Mouse (Mus musculus): ENCODE results near the gene Cdc42ep2. TPM values are rescaled to one million over a fixed set of nuclear protein-coding genes. Genes with fewer than 3 reads are reported as not detected.
"Not testable (repeated sequence)": the region's sequence is repeated elsewhere in the genome, so short reads cannot be mapped to it uniquely, and the experiment has no call there.

Cdc42ep2 gene
- polyA plus RNA-seq, 1 experiment from 2014 or later, result 3.9 TPM

GRCm38 (mm10) chr19:5892262-5892661 is 32.4 kb downstream of the Cdc42ep2 start:
- 96% methylated on average over 7 of the region's 7 CpGs for WGBS
- no peak overlapping the region for H3K9ac ChIP-seq (ENCODE audit: low read length)
- H3K4me2 ChIP-seq (ENCODE audit: low read depth), result no peak overlapping the region
- no peak overlapping the region for H3K27ac ChIP-seq (ENCODE audit: low read depth, low read length)
- no peaks in the 10 kb centered on the region for H3K9me3 ChIP-seq (ENCODE audit: control insufficient read depth, low read length)
- peaks cover 4% of the 10 kb centered on the region for H3K36me3 ChIP-seq (ENCODE audit: control insufficient read depth, insufficient read depth, low read length)
- DNase-seq (ENCODE audit: low spot score) (no peak), ATAC-seq (ENCODE audit: insufficient read depth, low FRiP score, low TSS enrichment) (no peak)
- no peaks in the 10 kb centered on the region for H3K27me3 ChIP-seq (ENCODE audit: control insufficient read depth, insufficient read depth, low read length)
- peak overlapping the region; percentile 2; the same call in 1 of the 2 replicates for H3K4me3 ChIP-seq (ENCODE audit: low read depth, low read length)
- peaks cover 12% of the 10 kb centered on the region; the same call in 1 of the 2 replicates for H3K4me1 ChIP-seq (ENCODE audit: control insufficient read depth, insufficient read depth, low read length)

DNA sequence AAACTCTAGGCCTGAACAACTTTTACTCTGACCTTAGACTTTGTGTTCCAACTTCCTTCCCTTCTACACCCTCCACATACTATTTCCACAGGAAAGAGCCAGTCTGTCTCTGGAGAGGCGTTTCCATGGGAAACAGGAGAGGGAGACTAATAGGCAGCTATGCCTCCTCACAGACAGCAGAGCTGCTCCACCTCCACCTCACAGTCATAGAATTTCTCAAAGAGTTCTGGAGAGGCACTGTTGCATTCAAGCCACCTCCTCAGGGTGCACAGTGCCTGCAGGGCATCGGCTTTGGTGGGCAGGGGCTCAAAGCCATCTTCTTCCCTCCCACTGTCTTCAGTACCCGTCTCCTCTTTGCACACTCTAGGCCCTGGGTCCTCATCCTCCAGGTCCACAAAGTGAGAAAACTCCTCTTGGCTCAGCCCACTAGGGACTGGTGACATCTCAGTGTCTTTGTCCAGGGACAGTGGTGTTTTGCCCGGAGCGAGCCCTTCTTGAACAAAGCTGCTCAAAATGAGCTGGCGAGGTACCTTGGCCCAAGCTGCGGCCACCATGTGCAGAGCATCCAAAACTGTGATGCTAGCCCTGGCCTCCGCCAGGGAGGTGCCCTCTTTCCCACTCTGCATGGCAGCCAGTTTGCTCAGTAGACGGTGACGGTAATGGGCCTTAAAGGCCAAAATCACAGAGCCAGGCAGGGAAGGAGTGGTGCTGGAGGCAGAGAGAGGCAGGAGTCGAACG is 32.9 kb downstream of the Cdc42ep2 start:
- no peak overlapping the region for H3K4me3 ChIP-seq (ENCODE audit: low read depth, low read length)
- no peak for ATAC-seq (ENCODE audit: insufficient read depth, low FRiP score, low TSS enrichment)
- peaks cover 12% of the 10 kb centered on the region; the same call in 1 of the 2 replicates for H3K4me1 ChIP-seq (ENCODE audit: control insufficient read depth, insufficient read depth, low read length)
- H3K9ac ChIP-seq (ENCODE audit: low read length), result no peak overlapping the region
- H3K27ac ChIP-seq (ENCODE audit: low read depth, low read length), result no peak overlapping the region
- H3K4me2 ChIP-seq (ENCODE audit: low read depth), result no peak overlapping the region
- no peaks in the 10 kb centered on the region for H3K27me3 ChIP-seq (ENCODE audit: control insufficient read depth, insufficient read depth, low read length)
- DNase-seq (ENCODE audit: low spot score), result no peak
- WGBS, result 91% methylated on average over 12 of the region's 12 CpGs
- peaks cover 3% of the 10 kb centered on the region for H3K36me3 ChIP-seq (ENCODE audit: control insufficient read depth, insufficient read depth, low read length)
- H3K9me3 ChIP-seq (ENCODE audit: control insufficient read depth, low read length), result no peaks in the 10 kb centered on the region

- Histone ChIP-seq H3K9me3 (ENCODE audit: control insufficient read depth, low read length) (no peaks in the 10 kb centered on the region), H3K27me3 (ENCODE audit: control insufficient read depth, insufficient read depth, low read length) (no peaks in the 10 kb centered on the region), H3K4me1 (ENCODE audit: control insufficient read depth, insufficient read depth, low read length) (peaks cover 9% of the 10 kb centered on the region; the same call in 1 of the 2 replicates), H3K36me3 (ENCODE audit: control insufficient read depth, insufficient read depth, low read length) (no peaks in the 10 kb centered on the region; the same call in 1 of the 2 replicates), H3K9ac (ENCODE audit: low read length) (no peak overlapping the region), H3K27ac (ENCODE audit: low read depth, low read length) (no peak overlapping the region), H3K4me3 (ENCODE audit: low read depth, low read length) (no peak overlapping the region), H3K4me2 (ENCODE audit: low read depth) (no peak overlapping the region)
- ATAC-seq (ENCODE audit: insufficient read depth, low FRiP score, low TSS enrichment) (no peak), DNase-seq (ENCODE audit: low spot score) (no peak)
- WGBS, result 77% methylated on average over 4 of the region's 4 CpGs
Observed at GRCm38 (mm10) chr19:5889211-5889610, 35.4 kb downstream of the Cdc42ep2 start.

GRCm38 (mm10) chr19:5887234-5887815 is 37.3 kb downstream of the Cdc42ep2 start:
- Histone ChIP-seq H3K9ac (ENCODE audit: low read length) (no peak overlapping the region), H3K4me3 (ENCODE audit: low read depth, low read length) (no peak overlapping the region), H3K9me3 (ENCODE audit: control insufficient read depth, low read length) (no peaks in the 10 kb centered on the region), H3K27ac (ENCODE audit: low read depth, low read length) (no peak overlapping the region), H3K36me3 (ENCODE audit: control insufficient read depth, insufficient read depth, low read length) (no peaks in the 10 kb centered on the region; the same call in 1 of the 2 replicates), H3K4me1 (ENCODE audit: control insufficient read depth, insufficient read depth, low read length) (no peaks in the 10 kb centered on the region), H3K27me3 (ENCODE audit: control insufficient read depth, insufficient read depth, low read length) (no peaks in the 10 kb centered on the region), H3K4me2 (ENCODE audit: low read depth) (no peak overlapping the region)
- 89% methylated on average over 3 of the region's 3 CpGs for WGBS
- DNase-seq (ENCODE audit: low spot score), result no peak
- no peak for ATAC-seq (ENCODE audit: insufficient read depth, low FRiP score, low TSS enrichment)

DNA sequence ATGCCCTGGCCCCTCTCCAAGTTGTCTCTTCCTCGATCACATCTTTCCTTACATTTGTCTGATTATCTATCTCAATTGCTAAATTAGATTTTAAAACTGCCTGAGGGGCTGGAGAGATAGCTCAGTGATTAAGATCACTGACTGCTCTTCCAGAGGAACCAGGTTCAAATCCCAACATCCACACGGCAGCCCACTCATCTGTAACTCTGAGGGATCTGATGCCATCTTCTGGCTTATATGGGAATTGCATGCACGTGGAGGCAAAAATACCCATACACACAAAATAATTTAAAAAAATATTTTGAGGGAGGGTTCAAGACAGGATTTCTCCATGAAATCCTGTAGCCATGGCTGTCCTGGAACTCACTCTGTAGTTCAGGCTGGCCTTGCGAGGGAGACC is 38.8 kb downstream of the Cdc42ep2 start:
- Histone ChIP-seq H3K9ac (ENCODE audit: low read length) (no peak overlapping the region), H3K27me3 (ENCODE audit: control insufficient read depth, insufficient read depth, low read length) (no peaks in the 10 kb centered on the region), H3K36me3 (ENCODE audit: control insufficient read depth, insufficient read depth, low read length) (no peaks in the 10 kb centered on the region), H3K4me1 (ENCODE audit: control insufficient read depth, insufficient read depth, low read length) (no peaks in the 10 kb centered on the region), H3K27ac (ENCODE audit: low read depth, low read length) (no peak overlapping the region), H3K4me3 (ENCODE audit: low read depth, low read length) (no peak overlapping the region), H3K9me3 (ENCODE audit: control insufficient read depth, low read length) (no peaks in the 10 kb centered on the region), H3K4me2 (ENCODE audit: low read depth) (no peak overlapping the region)
- WGBS, result 61% methylated on average over 4 of the region's 4 CpGs
- ATAC-seq (ENCODE audit: insufficient read depth, low FRiP score, low TSS enrichment) (no peak), DNase-seq (ENCODE audit: low spot score) (no peak)

DNA sequence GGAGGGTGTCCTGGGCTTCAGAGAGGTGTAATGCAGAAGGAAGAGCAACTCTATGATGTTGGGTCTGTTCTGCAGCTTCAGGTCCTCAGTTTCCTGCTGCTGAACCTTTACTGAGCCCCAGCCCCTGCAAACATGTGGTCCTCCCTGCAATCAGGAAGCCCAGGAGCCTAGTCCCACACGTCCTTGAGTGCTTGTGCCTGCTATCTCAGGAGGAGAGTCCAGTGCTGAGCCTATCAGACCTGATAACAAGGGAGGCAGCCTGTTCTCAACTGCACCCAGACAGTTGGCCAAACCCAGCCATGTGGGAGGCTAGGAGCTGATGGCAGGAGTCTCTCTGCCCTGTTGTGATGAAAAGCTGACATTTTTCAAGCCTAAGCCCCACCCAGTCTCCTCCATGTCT is 40.7 kb downstream of the Cdc42ep2 start:
- no peak overlapping the region for H3K4me3 ChIP-seq (ENCODE audit: low read depth, low read length)

DNA sequence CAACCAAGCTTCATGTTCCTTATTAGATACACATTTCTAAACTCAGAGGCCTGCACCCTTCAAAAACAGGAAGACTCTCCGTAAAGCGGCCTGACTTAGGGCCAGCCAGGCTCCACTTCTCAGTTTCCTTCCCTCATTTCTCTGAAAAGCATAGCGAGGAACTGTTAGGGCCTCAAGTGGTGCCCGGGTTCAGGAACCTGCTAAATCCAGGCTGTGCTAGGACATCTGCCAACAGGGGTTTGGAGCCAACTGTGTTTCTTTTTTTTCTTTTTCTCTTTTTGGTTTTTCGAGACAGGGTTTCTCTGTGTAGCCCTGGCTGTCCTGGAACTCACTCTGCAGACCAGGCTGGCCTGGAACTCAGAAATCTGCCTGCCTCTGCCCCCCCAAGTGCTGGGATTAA is 42.5 kb downstream of the Cdc42ep2 start:
- not testable (repeated sequence) for H3K4me1 ChIP-seq (ENCODE audit: control insufficient read depth, insufficient read depth, low read length); H3K9ac ChIP-seq (ENCODE audit: low read length); H3K36me3 ChIP-seq (ENCODE audit: control insufficient read depth, insufficient read depth, low read length); H3K27ac ChIP-seq (ENCODE audit: low read depth, low read length); H3K4me2 ChIP-seq (ENCODE audit: low read depth); H3K27me3 ChIP-seq (ENCODE audit: control insufficient read depth, insufficient read depth, low read length); H3K4me3 ChIP-seq (ENCODE audit: low read depth, low read length); H3K9me3 ChIP-seq (ENCODE audit: control insufficient read depth, low read length); DNase-seq (ENCODE audit: low spot score); ATAC-seq (ENCODE audit: insufficient read depth, low FRiP score, low TSS enrichment)
- 88% methylated on average over 5 of the region's 5 CpGs for WGBS

More for the DNA sequence above, 40.7 kb downstream of the Cdc42ep2 start:
- Histone ChIP-seq H3K4me2 (ENCODE audit: low read depth) (no peak overlapping the region), H3K9me3 (ENCODE audit: control insufficient read depth, low read length) (no peaks in the 10 kb centered on the region), H3K9ac (ENCODE audit: low read length) (no peak overlapping the region), H3K27ac (ENCODE audit: low read depth, low read length) (no peak overlapping the region), H3K4me1 (ENCODE audit: control insufficient read depth, insufficient read depth, low read length) (no peaks in the 10 kb centered on the region), H3K27me3 (ENCODE audit: control insufficient read depth, insufficient read depth, low read length) (no peaks in the 10 kb centered on the region), H3K36me3 (ENCODE audit: control insufficient read depth, insufficient read depth, low read length) (no peaks in the 10 kb centered on the region)
- ATAC-seq (ENCODE audit: insufficient read depth, low FRiP score, low TSS enrichment) (no peak), DNase-seq (ENCODE audit: low spot score) (no peak)
- WGBS, result 82% methylated on average over 1 of the region's 1 CpGs

- Histone ChIP-seq H3K9ac (ENCODE audit: low read length) (no peak overlapping the region), H3K27ac (ENCODE audit: low read depth, low read length) (no peak overlapping the region), H3K4me1 (ENCODE audit: control insufficient read depth, insufficient read depth, low read length) (no peaks in the 10 kb centered on the region), H3K9me3 (ENCODE audit: control insufficient read depth, low read length) (no peaks in the 10 kb centered on the region), H3K4me2 (ENCODE audit: low read depth) (no peak overlapping the region), H3K4me3 (ENCODE audit: low read depth, low read length) (no peak overlapping the region), H3K27me3 (ENCODE audit: control insufficient read depth, insufficient read depth, low read length) (no peaks in the 10 kb centered on the region), H3K36me3 (ENCODE audit: control insufficient read depth, insufficient read depth, low read length) (no peaks in the 10 kb centered on the region)
- ATAC-seq (ENCODE audit: insufficient read depth, low FRiP score, low TSS enrichment) (no peak), DNase-seq (ENCODE audit: low spot score) (no peak)
- WGBS, result 95% methylated on average over 6 of the region's 6 CpGs
Observed at GRCm38 (mm10) chr19:5881155-5881554, 43.5 kb downstream of the Cdc42ep2 start.

DNA sequence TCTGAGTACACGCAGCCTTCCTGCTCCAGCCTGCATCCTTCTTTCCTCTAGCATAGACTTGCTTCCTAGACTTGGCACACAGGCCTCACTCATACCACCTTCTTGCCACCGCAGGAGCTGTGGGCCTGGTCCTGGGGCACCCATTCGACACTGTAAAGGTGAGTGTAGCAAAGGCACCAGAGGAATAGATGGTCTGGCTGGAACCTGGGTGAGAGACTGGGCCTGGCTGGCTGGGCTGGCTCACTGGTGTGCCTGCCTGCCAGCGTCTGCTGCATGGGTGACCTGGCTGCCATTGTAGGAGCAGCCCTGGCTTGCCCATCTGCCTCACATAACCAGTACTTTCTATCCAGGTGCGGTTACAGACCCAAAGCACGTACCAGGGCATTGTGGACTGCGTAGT is 44.9 kb downstream of the Cdc42ep2 start:
- no peak for ATAC-seq (ENCODE audit: insufficient read depth, low FRiP score, low TSS enrichment)
- H3K27me3 ChIP-seq (ENCODE audit: control insufficient read depth, insufficient read depth, low read length), result no peaks in the 10 kb centered on the region

More for the DNA sequence above, 44.9 kb downstream of the Cdc42ep2 start:
- H3K27ac ChIP-seq (ENCODE audit: low read depth, low read length), result no peak overlapping the region
- H3K4me2 ChIP-seq (ENCODE audit: low read depth), result no peak overlapping the region
- no peak overlapping the region for H3K9ac ChIP-seq (ENCODE audit: low read length)
- H3K4me3 ChIP-seq (ENCODE audit: low read depth, low read length), result no peak overlapping the region
- no peaks in the 10 kb centered on the region for H3K9me3 ChIP-seq (ENCODE audit: control insufficient read depth, low read length)
- 97% methylated on average over 7 of the region's 7 CpGs for WGBS
- no peak for DNase-seq (ENCODE audit: low spot score)
- H3K36me3 ChIP-seq (ENCODE audit: control insufficient read depth, insufficient read depth, low read length), result no peaks in the 10 kb centered on the region
- H3K4me1 ChIP-seq (ENCODE audit: control insufficient read depth, insufficient read depth, low read length), result peaks cover 3% of the 10 kb centered on the region; the same call in 1 of the 2 replicates
